Mouse (Mus musculus) frontal cortex, adult 2 months (tissue): ENCODE measurements around the gene Stard5. TPM values are rescaled to one million over a fixed set of nuclear protein-coding genes. Genes with fewer than 3 reads are reported as not detected.

Source experiments
- DNase-seq, 2 experiments: peaks; one replicate each; pipeline ENCODE4 v3.0.0; 2022; ENCODE audit warnings: low spot score in 1 of 2; ENCODE audit errors: extremely low spot score in 1 of 2
- polyA plus RNA-seq: library from polyadenylated mRNA; depleted of rRNA; stranded (reverse); fragments of >200 nt; gene quantifications from 2 replicates; pipeline ENCODE4 v1.2.3, GENCODE M21; 2012; rRNA removed

Gene Stard5
- polyA plus RNA-seq, 1 experiment, result 13.9 TPM

DNA sequence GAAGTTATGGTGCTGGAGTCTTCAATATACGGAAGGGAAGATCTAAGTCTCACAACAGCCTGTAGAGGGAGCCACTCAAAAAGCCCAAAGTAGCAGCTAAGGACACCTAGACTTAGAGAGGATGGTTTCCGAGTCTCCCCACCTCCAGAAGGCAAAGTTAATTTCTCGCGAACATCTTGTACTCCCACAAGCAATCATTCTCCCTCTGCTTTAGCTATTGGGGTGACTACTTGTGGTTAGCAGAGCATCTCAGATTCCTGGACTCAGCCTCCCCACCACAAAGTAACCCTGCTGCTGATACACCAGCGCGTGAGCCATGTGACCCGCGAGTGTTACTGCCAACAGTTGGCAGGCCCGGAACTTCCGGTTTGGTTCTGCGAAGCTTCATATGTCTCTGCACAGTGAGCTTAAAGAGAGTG is 28.5 kb downstream of the Stard5 start:
- no peak for DNase-seq

DNA sequence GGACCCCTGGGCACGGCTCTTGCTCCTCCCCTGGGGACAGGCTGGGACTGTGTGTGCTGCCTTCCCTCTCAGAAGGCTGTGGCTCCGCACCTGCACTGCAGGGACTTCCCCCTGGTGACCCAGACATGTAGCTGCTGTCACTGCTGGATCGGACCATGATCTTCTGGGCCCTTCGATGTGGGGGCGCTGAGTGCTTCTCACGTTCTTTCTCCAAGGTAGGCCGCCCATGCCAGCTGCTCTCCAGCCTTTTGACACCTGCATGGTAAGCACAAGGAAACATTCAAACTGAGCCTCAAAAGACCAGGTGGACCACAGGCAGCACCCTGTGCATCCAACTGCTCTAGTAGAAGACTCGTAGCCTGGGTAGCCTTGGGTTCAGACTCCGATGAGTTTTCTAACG is 29.3 kb downstream of the Stard5 start:
- DNase-seq, result no peak

DNA sequence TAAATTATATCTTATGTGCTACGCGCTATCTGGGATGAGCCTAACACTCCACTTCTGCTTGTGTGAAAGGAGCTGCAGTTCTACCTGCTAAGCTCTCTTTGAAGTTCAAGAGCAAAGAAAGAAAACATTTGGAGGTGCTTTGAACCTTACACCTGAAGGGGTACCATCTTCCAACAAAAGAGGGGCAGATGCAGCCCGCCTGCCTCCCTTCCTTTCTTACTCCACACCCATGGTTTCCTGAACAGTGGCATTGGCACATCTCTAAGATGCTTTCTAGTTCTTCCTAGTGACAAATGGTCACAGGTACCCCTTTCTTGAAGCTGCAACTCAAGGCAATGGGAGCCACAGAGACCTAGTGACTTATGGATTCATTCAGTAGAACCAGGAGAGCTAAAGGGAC is 30.0 kb downstream of the Stard5 start:
- no peak for DNase-seq

DNA sequence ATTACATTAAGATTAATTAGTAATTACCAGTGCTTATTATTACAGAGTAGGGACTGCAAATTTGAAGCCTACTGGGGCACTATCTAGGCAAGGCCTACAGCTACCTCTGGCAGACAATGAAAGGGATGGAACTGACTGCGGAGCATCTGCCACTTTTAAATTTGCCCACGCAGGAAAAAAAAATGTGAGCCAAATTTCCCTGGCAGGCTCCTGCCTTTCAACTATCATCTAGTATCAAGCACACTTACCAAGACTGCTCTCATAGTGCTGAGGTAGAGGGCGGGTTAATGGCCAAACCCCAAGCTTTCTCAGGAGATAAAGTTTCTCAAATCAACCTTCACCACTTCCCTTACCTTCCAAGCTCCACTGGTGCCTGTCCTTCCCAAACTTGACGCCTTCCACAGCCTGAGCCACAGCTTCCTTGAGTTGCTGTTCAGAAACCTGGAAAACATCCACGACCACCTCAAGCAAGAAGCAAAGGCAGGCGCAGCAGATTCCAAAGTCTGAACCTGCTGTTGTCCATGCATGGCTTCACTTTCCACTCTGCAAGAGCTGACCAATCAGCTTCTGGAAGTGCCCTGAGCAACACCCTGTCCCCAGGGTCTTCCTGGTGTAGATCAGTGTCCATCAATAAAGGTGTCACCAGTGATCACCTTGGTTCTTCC is 31.1 kb downstream of the Stard5 start:
- peak in 1 of 2 experiments; percentile 42 for DNase-seq

DNA sequence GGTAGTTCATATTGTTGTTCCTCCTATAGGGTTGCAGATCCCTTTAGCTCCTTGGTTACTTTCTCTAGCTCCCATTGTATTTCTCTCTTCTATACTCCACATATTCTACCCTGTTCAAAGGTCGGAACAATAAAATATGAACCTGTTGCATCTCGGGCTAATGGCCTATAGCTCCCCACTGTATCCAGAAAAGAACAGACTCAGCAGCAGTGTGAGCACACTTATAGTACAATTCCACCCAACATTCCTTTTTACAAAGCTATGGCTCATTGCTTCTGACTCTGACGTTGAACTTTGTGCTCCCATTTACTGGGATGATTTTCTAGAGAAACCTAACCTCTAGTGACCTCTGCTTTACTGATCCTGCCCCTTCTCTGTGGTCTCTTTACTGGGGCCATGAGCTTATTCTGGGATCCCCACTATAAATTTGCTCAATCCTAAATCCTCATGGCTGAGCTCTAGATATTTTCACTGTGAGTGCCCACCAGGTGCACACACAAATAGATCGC is 34.4 kb downstream of the Stard5 start:
- no peak for DNase-seq

DNA sequence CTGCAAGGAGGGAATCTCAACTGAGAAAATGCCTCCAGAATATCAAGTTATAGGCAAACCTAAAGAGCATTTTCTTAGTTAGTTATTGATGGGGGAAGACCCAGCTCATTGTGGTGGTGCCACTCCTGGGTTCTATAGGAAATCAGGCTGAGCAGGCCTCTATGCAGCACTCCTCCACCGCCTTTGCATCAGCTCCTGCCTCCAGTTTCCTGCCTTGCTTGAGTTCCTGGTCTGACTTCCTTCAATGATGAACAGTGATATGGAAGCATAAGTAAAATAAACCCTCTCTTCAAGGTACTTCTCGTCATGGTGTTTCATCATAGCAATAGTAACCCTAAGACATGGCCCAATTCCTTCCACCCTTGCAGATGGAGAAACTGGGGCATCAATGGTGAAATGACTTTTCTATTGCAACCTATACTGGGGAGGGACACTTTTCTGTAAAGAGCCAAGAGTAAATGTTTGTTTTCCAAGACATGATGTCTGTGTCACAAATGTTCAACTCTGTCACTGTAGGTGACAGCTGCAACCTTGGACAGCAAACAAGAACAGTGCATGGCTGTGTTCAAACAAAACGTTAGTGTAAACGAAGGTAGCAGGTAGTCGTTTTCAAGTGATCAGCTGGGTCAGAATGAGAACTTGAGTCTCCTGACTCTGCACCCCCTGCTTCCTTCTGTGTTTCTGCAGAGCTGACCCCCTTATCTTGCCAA is 36.3 kb downstream of the Stard5 start:
- no peak for DNase-seq

DNA sequence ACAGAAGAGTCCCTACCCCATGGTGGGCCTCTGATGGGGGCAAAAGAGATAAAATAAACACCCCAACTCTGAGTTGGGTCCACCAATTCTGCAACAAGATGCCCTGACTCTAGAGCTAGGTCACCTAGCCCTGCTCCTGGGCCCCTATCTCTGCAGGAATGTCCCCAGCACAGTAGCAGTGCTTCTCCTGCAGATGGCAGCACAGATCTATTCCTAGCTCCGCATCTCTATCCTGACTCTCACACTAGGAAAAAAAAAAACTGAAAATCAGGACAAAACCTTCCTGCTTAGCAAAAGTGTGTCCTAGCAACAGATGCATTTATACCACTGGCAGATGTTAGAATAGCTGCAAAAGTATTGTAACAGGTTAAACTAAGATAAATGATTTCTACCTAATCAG is 37.0 kb downstream of the Stard5 start:
- peak in 1 of 2 experiments; percentile 81 for DNase-seq

DNA sequence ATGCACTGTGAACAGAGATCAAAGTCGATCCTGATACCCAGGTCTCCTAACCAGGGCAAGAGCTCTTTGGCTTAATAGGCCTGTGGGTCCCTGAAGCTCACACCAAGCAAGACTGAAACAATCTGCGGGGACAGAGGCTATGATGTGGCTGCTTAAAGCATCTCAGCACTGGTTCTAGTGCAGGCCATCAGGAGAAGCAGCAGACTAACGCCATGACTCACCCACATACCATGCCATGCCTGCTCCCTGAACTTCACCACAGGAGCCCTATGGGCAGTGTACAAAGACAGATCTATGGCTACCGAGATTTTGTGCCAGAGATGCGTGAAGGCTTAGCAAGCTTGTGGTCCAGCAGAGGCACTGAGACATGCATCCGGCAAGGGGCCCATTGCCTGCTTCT is 39.8 kb downstream of the Stard5 start:
- DNase-seq, result no peak

DNA sequence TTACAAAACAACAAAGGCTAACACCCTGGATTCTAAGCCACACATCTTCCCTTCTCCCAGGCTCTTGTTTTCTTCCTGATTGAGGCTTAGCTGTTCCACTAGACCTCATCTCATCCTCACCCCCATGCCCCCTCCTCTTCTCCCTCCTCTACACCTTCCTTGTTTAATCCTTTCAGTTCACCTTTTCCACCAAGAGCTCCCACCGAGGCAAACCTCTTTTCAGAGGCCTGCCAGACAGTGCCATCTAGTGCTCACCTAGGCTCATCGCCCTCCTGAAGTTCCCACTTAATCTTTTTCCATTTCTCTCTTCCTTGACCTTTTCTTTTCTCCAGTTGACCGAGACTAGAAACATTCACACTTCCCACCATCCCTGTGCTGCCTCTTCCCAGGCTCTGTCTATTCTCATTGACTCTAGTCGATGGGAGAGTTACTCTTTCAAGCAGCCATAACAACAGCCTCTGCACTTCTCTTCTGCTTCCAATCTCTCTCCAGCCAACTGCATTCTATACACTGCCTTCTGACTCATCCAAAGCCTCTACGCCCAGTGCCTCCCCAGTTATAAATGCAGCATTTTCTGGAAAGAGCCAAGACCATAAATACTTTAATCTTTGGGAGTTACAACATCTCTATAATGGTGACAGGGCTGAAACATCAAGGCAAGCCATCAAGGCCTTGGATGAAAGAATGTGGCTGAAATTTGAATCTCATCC is 43.9 kb downstream of the Stard5 start:
- DNase-seq, result peak in 1 of 2 experiments; percentile 58

DNA sequence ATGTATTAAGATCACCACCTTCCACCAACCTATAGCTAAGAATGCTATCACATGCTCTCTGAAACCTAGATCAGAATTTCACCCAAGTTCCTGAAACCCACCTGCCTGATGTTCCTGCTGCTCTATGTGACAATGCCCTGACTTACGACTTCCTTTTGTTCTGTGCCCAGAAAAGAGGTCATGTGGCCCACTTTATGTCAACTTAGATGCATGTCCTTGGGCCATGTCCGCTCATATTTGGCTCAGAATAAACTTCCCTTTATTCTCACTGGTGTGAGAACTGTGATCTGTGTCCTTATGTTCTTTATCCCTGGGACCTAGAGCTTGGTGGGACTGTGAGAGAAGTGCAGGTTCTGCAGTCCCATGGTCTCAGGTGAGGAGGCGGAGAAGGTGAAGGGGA is 45.5 kb downstream of the Stard5 start:
- DNase-seq, result no peak

DNA sequence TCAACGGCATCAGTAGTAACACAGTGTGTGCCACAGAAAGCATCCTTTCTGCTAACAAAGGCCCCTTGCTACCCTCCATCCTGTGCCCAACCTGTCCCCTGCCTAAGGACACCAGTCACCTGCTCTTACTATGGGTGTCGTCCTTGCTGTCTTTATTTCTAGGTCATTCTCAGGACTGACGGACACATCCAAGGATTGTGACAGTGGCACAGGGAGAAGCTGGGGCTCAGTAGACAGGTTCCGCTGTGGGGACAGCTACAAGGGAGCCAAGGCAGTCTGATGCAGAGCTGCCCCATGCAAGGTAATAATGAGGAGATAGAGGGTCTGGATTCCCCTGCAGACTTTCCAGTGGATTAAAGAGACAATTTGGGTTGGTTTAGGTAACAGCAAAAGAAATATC is 46.7 kb downstream of the Stard5 start:
- no peak for DNase-seq

DNA sequence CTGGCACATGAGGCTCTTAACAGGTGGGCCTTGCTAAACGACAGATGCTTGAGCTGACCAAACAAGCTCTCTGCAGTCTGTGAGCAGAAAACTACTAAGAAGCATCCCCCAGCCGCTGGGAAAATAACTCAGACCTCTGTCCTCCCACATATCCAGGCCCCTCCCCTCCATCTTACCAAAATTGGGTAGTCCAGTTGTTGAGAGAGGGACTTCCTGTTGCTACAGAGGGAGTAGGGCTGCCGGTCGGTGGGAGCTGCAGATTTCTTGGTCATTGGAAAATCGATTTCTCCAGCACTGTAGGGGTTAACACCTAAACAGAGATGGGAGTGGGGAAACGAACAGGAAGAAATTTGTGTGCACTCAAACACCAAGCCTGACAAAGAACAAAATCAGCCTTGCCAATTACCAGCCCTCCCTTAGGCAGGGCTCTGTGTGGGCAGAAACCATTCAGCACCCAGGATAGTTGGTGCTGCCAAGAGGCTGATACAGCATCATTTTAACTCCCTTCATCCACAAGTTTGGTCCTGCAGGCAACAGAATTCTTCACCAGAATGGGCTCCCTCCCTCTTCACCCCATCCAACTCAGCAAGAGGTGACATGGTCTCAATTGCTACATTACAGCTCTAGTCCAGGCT is 51.0 kb downstream of the Stard5 start:
- no peak for DNase-seq

DNA sequence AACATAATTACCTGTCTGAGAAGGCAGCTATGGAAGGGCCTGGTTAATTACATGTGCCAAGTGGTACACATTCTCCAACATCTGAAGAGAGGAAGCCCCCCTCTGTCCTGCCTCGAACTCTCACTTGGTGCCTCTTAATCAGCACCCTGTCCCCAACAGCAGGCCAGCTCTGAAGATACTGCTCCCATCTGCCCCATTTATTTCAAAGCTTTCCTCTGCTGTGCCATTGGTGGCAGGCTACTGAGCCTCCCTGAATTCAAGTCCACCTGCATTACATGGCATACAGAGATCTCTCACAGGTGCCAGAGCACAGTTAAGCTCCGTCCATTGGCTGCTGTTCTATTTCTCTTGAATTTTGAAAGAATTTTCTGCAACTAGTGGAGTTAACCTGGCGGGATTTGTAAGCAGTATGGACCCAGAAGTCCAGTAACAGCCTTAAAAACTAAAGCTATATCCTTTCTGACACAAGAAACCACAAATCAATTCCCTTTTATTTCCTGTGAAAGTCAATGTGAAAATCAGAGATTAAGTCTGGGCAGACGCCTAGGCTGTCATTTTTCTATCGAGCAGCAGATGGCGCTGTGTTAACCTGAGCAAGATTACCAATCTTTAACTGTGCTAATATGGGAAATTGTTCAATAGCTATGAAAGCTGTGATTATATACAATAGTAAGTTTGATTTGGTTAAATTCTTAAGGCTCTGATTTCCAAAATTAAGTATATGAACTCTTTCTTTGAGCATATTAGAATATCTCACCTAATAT is 63.9 kb downstream of the Stard5 start:
- peak in 1 of 2 experiments; percentile 51 for DNase-seq

DNA sequence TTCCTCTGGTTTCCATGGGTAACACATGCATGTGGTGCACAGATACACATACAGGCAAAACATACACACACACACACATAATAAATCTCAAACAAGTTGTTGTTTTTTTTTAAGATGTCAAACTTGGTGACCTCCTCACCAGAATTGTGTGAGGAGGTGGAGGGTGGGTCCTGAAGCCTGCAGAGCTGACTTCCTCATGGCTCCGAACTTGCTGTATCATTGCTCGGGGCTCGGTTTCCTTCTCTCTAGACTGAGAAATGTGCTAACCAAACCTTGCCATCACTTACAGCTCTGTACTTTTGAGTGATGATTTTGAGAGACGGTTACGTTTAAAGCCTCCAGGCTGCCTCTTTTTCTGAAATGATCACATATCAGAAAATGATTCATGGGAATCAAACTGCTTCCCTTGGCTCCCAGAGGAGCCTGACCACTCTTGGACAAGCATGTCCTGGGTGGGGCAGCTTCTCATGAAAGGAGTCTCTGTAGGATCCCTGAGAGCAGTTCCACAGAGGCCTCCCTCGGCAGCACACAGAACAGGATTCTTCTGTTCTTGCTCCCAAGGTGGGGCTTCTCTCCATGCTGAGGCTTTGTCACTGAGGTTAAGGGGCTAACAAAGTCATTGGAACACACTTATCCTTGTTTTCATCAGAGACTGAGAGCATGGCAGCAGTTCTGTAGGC is 67.4 kb downstream of the Stard5 start:
- no peak for DNase-seq

Other genes starting within 250 kb of the Stard5 start
- gene Tmc3, start 47.0 kb upstream of the Stard5 start, polyA plus RNA-seq, result 0.08 and 0.17 TPM in 2 replicates
- gene Il16, start 113.8 kb downstream of the Stard5 start, polyA plus RNA-seq, result 1.5 and 2.0 TPM in 2 replicates
- 0.58 and 0.84 TPM in 2 replicates for gene Cfap161, start 162.9 kb downstream of the Stard5 start, polyA plus RNA-seq